Mouse (Mus musculus): ENCODE results near the gene Mfng.

DNA sequence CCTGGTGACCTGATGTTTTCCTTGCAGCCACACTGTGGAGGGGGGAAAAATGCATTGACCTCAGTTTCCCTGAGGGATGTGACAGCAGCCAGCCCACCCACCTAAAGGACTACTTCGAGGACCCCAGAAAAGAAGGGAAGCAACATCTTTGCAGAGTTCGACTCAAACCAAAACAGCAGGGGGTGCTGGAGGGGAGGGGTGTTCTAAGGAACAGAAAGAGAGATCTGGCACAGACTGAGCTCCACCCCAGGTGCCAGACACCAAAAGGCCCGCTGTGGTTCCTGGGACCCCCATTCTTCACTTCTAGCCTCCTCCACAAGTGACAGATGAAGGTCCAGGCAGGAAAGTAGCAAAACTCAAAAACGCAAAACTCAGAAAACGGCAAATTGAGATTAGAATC lies 57.4 kb downstream of the Mfng start:
- TF ChIP-seq CTCF (IDR thresholded peaks at IDR 0.05; ENCODE audit: low read depth) (no peak), EP300 (IDR thresholded peaks at IDR 0.05; ENCODE audit: low read depth) (no peak)

Measured in liver, embryonic 14.5 days (tissue).